Mouse (Mus musculus) heart, postnatal 25 days (tissue): ENCODE measurements around the gene BC048507. TPM values are rescaled to one million over a fixed set of nuclear protein-coding genes. Genes with fewer than 3 reads are reported as not detected.
A peak's percentile ranks its signal among the peaks of the same experiment; 100 is the strongest.
"Not testable (repeated sequence)": the region's sequence is repeated elsewhere in the genome, so short reads cannot be mapped to it uniquely, and the experiment has no call there.

ENCODE experiments used
- DNase-seq: peaks from one replicate; pipeline ENCODE4 v3.0.0; 2022; ENCODE audit warnings: low spot score
- intact Hi-C: fragments of 180-260 bp; cut with DNase I; formaldehyde crosslinking; loops from one replicate; pipeline ENCODE4 v1.15.1; 2025
- total RNA-seq, 2 experiments: library from RNA; stranded (reverse); gene quantifications; 2 replicates each; pipeline ENCODE4 v1.2.3; 2021

BC048507 gene
- not detected for total RNA-seq

- intact Hi-C loops, result no loop called here
- no peak for DNase-seq
Observed at GRCm38 (mm10) chr13:67863026-67863425, at the start of gene BC048507. TSS of gene BC048507 (plus strand) at chr13:67863326.

GRCm38 (mm10) chr13:67813710-67814660 lies 49.1 kb upstream of the BC048507 start, which contains the start of gene Zfp273:
TSS of gene Zfp273 (plus strand) at chr13:67813740.
- intact Hi-C loops, result loop anchor here (5.0 to 10.0 kb wide), 3 partner anchors 37 to 289 kb away; partner anchors contain the start of genes Gm26965, Zfp493, Zfp85 and Zfp87
- peak; percentile 57 for DNase-seq

GRCm38 (mm10) chr13:67818636-67819035 lies 44.5 kb upstream of the BC048507 start:
- intact Hi-C loops, result loop anchor here (10.0 kb wide), 1 partner anchor 294 kb away; the partner anchor contains the start of genes Gm26965 and Zfp87
- no peak for DNase-seq

GRCm38 (mm10) chr13:67830911-67831336 lies 32.2 kb upstream of the BC048507 start, which contains the start of gene Gm10037:
TSS of gene Gm10037 (plus strand) at chr13:67831106.
- intact Hi-C loops, result loop anchor here (5.0 kb wide), 1 partner anchor 109 kb away; no protein-coding TSS in a partner anchor
- no peak for DNase-seq

- DNase-seq, result not testable (repeated sequence)
- intact Hi-C loops, result loop anchor here (5.0 kb wide), 1 partner anchor 111 kb away; no protein-coding TSS in a partner anchor
Observed at GRCm38 (mm10) chr13:67833137-67833536, 30.0 kb upstream of the BC048507 start.

GRCm38 (mm10) chr13:67843775-67844118 lies 19.4 kb upstream of the BC048507 start:
- DNase-seq, result no peak
- intact Hi-C loops, result loop anchor here (2.0 to 10.0 kb wide), 3 partner anchors 161 to 719 kb away; partner anchors contain the start of genes Gm49345, Zfp729a and Zfp759

- no peak for DNase-seq
- intact Hi-C loops, result loop anchor here (2.0 to 10.0 kb wide), 3 partner anchors 161 to 719 kb away; partner anchors contain the start of genes Gm49345, Zfp729a and Zfp759
Observed at GRCm38 (mm10) chr13:67844119-67844852, 18.8 kb upstream of the BC048507 start.

- intact Hi-C loops, result loop anchor here (2.0 to 10.0 kb wide), 3 partner anchors 162 to 720 kb away; partner anchors contain the start of genes Gm49345, Zfp729a and Zfp759
- DNase-seq, result no peak
Observed at GRCm38 (mm10) chr13:67844853-67845194, 18.3 kb upstream of the BC048507 start.

GRCm38 (mm10) chr13:67850361-67850760 lies 12.8 kb upstream of the BC048507 start:
- intact Hi-C loops, result no loop called here
- DNase-seq, result no peak

GRCm38 (mm10) chr13:67853130-67853529 lies 10.0 kb upstream of the BC048507 start:
- intact Hi-C loops, result no loop called here
- no peak for DNase-seq

GRCm38 (mm10) chr13:67853983-67854382 lies 9.1 kb upstream of the BC048507 start:
- intact Hi-C loops, result no loop called here
- no peak for DNase-seq

GRCm38 (mm10) chr13:67857317-67857716 lies 5.8 kb upstream of the BC048507 start:
- intact Hi-C loops, result no loop called here
- no peak for DNase-seq

GRCm38 (mm10) chr13:67862508-67862907 lies 618 bp upstream of the BC048507 start:
- intact Hi-C loops, result no loop called here
- no peak for DNase-seq

GRCm38 (mm10) chr13:67864764-67865350 lies 1.7 kb downstream of the BC048507 start:
- intact Hi-C loops, result no loop called here

GRCm38 (mm10) chr13:67867899-67868298 lies 4.8 kb downstream of the BC048507 start:
- intact Hi-C loops, result no loop called here
- no peak for DNase-seq

More at GRCm38 (mm10) chr13:67864764-67865350, 1.7 kb downstream of the BC048507 start:
- DNase-seq, result no peak

GRCm38 (mm10) chr13:67876049-67876698 lies 13.0 kb downstream of the BC048507 start:
- DNase-seq, intact Hi-C loops: not testable (repeated sequence)

GRCm38 (mm10) chr13:67876699-67877254 lies 13.7 kb downstream of the BC048507 start:
- DNase-seq, result no peak
- intact Hi-C loops, result no loop called here

- intact Hi-C loops, result no loop called here
- no peak for DNase-seq
Observed at GRCm38 (mm10) chr13:67883966-67884365, 20.8 kb downstream of the BC048507 start.

- DNase-seq, result no peak
Observed at GRCm38 (mm10) chr13:67909759-67910158, 46.6 kb downstream of the BC048507 start.

More at GRCm38 (mm10) chr13:67909759-67910158, 46.6 kb downstream of the BC048507 start:
- intact Hi-C loops, result no loop called here
